Mouse (Mus musculus): ENCODE data around the gene Lefty1.
A peak's percentile ranks its signal among the peaks of the same experiment; 100 is the strongest.
"Not testable (repeated sequence)": the region's sequence is repeated elsewhere in the genome, so short reads cannot be mapped to it uniquely, and the experiment has no call there.

Gene Lefty1

DNA sequence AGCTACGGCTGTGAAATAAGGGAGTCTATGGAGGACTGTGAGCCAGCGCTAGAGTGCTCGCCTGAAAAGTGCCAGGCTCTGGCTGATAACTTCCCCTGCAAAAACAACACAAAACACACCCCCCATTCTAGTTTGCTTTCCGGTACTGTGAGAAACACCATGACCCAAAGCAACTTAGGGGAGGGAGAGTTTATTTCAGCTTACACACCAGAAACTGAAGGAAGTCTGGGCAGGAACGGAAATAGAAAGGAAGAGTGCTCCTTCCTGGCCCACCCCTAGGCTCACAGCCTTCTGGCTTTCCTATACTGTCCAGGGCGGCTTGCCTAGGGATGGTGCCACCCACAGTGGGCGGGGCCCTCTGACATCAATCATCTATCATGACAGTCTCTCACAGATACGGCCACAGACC lies 22.2 kb downstream of the Lefty1 start:
- DNase-seq (ENCODE audit: low spot score), result no peak

DNA sequence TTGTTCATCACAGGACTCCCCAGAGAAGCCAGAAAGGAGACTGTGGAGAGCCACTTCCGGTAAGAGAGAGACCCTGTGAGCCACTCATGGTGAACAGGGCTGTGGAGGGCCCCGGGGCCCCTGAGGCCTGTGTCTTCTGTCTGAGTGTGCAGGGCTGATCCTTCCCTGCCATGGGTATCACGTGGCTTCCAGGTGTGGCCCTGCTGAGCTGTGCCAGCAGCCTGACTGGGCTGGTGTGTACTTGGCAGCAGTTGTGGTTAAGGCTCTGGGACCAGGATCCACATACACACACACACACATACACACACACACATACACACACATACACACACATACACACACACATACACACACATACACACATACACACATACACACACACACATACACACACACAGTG lies 23.2 kb downstream of the Lefty1 start:
- DNase-seq (ENCODE audit: low spot score), result no peak

DNA sequence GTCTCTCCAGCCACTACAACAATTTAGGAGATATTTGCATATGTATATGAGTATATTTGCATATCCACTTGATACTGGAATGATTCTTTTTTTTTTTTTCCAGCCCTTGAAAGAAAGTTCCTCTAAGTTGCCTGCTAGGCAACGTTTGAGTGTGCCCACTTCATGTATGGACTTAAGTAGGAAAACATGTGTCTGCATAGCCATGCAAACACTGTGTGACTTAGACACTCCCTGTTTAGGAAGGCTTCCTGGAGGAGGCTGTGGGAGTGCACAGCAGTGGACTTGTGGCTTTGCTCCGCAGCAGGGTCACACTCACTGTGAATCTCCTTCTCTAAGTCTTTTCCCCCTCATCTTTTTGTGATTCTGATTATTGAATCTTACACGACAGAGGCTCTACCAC lies 24.0 kb downstream of the Lefty1 start:
- DNase-seq (ENCODE audit: low spot score), result no peak

GRCm38 (mm10) chr1:180965786-180966185 lies 31.0 kb downstream of the Lefty1 start:
- no peak for DNase-seq (ENCODE audit: low spot score)

GRCm38 (mm10) chr1:180966542-180966941 lies 31.7 kb downstream of the Lefty1 start:
- no peak for DNase-seq (ENCODE audit: low spot score)

DNA sequence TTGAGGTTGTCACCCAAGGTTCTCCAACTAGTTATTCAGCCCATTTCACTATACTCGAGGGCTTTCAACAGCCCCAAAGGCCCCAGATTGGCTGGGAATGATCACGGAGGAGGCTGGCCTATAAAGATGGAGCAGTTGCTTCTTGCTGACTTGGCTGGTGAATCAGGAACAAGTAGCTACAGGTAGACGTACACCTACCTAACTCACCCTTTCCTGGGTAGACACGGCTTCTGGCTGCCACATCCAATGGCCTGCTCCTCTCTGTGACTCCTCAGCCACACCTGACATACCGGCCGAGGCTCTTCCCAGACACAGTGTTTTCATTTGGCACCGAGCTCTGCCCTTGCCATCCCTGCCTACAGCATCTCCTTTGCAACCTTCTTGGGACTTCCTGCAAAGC lies 32.4 kb downstream of the Lefty1 start:
- no peak for DNase-seq (ENCODE audit: low spot score)

DNA sequence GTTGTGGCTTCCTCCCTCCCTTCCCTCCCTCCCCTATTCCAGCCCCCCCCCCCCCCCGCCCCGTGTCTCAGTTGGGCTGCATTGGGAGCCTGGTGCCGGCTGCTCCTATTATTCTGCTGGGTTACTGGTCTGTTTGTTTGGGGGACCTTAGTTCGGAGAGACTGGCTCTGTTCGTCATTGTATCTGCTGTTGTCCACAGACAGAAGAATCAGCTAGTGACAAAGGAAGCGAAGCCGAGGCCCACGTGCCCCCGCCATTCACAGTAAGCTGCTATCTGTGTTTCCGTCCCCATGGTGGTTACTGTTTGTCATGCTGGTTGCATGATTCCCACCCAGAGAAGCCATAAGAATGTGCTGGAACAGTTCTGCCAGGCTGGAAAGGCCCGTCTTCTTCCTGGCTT lies 38.1 kb downstream of the Lefty1 start:
- no peak for DNase-seq (ENCODE audit: low spot score)

DNA sequence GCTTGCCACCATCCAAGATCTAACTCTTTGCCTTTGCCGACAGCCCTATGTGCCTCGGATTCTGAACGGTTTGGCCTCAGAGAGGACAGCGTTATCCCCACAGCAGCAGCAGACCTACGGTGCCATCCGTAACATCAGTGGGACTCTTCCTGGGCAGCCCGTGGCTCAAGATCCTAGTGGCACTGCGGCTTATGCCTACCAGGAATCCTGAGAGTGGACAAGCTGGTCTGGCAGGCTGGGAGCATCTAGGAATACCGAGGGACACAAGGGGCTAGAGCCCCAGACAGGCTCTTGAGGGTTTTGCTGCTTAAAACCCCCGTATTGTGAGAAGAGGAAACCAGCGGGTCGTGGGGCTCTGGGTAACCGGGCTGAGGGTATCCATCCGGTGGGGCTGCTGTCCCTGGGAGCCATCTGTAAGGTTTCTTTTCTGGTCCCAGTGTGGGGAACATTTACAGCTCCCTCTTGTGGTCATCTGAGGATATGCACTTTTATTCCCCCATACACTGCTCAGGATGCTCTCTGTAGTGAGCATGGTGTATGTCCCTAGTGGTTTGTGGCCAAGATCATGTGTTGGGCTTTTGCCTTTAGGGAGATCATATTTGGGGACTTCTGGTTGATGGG lies 39.4 kb downstream of the Lefty1 start:
- no peak for DNase-seq (ENCODE audit: low spot score)

DNA sequence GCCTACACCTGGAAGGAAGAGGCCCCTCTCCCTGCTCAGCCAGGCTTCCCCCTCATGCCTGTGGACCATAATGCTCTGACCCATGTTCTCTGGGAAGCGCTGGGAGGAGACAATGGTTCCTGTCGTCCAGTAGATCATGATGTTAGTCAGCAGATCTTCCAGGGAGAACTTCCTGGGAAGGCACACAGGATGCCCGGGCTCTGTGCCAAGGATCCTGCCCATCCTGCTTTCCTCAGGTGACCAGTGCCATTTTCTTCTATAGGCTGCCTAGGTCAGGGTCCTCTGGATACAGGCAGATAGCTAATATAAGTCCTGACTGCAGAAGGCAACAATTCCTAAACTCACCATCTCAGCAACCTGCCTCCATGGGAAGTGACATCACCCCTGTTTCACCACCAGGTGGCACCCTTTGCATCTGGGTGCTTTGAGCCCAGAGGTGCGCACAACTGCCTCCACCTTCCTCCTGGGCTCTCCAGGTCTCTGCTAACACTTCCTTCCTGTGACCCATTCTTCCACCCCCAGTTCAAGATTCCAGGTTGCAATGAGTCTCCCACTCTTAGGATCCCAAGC lies 41.4 kb downstream of the Lefty1 start:
- peak; percentile 47 for DNase-seq (ENCODE audit: low spot score)

DNA sequence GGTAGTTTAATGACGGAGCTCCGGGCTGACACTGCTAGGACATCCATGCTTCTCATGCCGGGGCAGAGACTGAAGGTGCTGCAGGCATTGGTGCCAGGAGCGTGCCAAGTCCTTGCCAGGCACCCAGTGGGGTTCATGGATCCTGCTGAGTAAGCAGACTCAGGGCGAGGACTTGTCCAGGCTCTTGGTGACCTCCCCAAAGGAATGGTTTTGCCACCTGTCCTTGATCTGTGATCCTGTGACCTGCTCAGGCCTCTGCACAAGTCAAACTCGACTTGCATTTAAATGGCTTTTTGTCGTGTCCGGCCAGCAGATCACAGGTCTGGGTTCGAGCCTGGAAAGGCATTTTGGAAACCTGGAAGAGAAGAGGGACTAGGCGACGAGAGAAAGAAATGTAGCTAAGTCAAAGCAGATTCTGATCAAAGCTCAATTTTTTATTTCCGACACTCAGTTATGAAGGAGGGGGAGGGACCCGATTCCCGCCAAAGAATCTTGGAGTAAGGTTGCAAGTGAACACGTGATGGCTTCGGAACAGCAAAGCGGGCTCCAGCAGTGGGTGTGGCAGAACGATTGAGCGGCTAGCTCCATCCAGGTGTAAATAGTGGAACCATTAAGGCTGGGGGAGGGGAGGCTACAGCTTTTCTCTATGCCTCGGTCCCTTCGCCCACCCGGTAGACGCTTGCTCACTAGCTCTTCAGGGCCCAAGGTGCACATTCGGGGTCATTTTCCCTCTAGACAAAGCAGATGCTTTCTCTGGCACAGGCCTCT lies 44.8 kb downstream of the Lefty1 start:
- no peak for DNase-seq (ENCODE audit: low spot score)

GRCm38 (mm10) chr1:180980464-180980863 lies 45.6 kb downstream of the Lefty1 start:
- DNase-seq (ENCODE audit: low spot score), result no peak

DNA sequence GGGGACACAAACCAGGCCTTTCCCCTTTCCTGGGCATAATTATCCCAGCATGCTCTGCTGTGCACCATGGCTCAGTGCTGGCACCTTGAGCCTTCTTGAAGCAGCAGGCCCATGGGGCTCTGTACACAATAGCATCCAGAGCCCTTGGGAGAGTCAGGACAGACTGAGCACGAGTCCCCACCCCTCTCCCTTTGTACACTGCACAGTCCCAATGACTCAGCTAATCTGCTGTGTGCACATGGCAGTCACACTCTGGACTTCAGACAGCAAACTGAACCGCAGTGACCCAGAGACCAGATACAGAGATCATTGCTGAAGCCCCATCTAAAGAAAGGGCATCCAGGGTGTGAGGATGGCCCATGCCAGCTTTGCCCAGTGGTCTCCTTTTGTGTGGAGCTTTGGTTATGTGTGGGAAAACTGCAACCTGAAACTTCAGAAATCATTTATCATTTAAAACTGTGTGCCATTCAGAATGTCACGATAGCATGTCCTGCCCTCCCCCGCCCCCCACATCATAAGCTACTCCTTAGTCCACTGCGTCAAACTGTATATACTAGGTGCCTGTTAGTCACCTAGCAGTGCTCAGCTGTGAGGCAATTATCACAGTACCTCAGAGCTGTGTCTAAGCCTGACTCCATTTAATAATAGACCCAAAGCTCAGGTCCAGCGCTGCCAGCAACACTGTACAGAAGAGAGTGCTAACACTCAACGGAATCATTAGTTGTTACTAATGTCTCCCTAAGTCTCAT lies 46.6 kb downstream of the Lefty1 start:
- not testable (repeated sequence) for DNase-seq (ENCODE audit: low spot score)

- DNase-seq (ENCODE audit: low spot score), result no peak
Measured at GRCm38 (mm10) chr1:180986701-180987100, 51.9 kb downstream of the Lefty1 start.

DNA sequence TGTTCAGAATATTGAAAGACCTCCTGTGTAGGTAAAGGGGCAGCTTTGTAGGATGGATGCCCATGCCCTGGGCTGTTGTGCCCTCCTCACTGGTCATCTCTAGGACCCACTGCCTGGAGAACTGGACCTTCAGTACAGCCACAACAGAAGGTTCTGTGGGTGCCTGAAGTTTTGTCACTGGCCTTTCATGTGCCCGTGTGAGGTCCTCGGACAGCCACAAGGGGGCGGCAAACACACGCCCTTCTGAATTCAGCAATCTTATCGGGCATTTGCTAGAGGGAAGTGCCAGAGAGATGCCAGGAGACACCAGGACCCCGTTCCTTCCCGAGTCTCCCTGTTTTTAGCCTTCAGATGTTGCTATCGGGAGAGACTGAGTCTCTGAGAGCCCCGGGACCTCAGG lies 52.9 kb downstream of the Lefty1 start:
- DNase-seq (ENCODE audit: low spot score), result peak; percentile 75

All from urinary bladder, postnatal 25 days (tissue).